In genomic region chr1:63175853-63176252, GRCm38 (mm10) we compare ENCODE assay signal across 8 mouse cellular contexts. TPM values are rescaled to one million over a fixed set of nuclear protein-coding genes. Genes with fewer than 3 reads are reported as not detected.
A peak's percentile ranks its signal among the peaks of the same experiment; 100 is the strongest.
DNase-seq lines count a peak whose midpoint lies in the region; ATAC-seq and TF ChIP-seq lines count a peak whose summit lies in the region.

No protein-coding gene starts in this region.

- H3K4me3 ChIP-seq in heart, embryonic 13.5 days = peak overlapping the region; percentile 73
- H3K4me3 ChIP-seq in MEL (ENCODE audit: control insufficient read depth in 1 of 2, insufficient read depth in 1 of 2, low read depth in 2 of 2, low read length in 2 of 2) = peak overlapping the region; percentile 98 to 100
- H3K4me3 ChIP-seq in forebrain, embryonic 14.5 days (ENCODE audit: low read depth, low read length) = peak overlapping the region; percentile 98
- H3K4me3 ChIP-seq in limb, embryonic 14.5 days (replicated peaks; ENCODE audit: low read length) = peak overlapping the region; percentile 62
- H3K4me3 ChIP-seq in neural tube, embryonic 15.5 days (replicated peaks) = peak overlapping the region; percentile 97

- no peak for TF ChIP-seq POLR2A in MEL (IDR thresholded peaks at IDR 0.05; ENCODE audit: control insufficient read depth in 1 of 2, insufficient read depth in 1 of 2, low read depth in 1 of 2, low read length in 2 of 2, poor library complexity in 1 of 2)
- no peak for TF ChIP-seq POLR2A in limb, embryonic 14.5 days (IDR thresholded peaks at IDR 0.05; ENCODE audit: borderline replicate concordance, extremely low read depth, insufficient read depth, insufficient read length)

- 4% methylated on average over 11 of the region's 11 CpGs for WGBS in heart, embryonic 13.5 days
- WGBS in forebrain, embryonic 14.5 days = 12% methylated on average over 11 of the region's 11 CpGs
- 10% methylated on average over 11 of the region's 11 CpGs for WGBS in limb, embryonic 14.5 days
- 10% methylated on average over 11 of the region's 11 CpGs for WGBS in neural tube, embryonic 15.5 days

- H3K9me3 ChIP-seq in heart, embryonic 13.5 days = no peaks in the 10 kb centered on the region
- H3K9me3 ChIP-seq in MEL (replicated peaks; ENCODE audit: insufficient read depth, low read length) = no peaks in the 10 kb centered on the region
- H3K9me3 ChIP-seq in forebrain, embryonic 14.5 days (replicated peaks; ENCODE audit: control insufficient read depth, low read length) = no peaks in the 10 kb centered on the region
- H3K9me3 ChIP-seq in limb, embryonic 14.5 days (ENCODE audit: control insufficient read depth, low read length) = no peaks in the 10 kb centered on the region
- H3K9me3 ChIP-seq in neural tube, embryonic 15.5 days (replicated peaks) = no peaks in the 10 kb centered on the region

- H3K4me1 ChIP-seq in heart, embryonic 13.5 days = peaks cover 30% of the 10 kb centered on the region
- H3K4me1 ChIP-seq in MEL (ENCODE audit: control insufficient read depth in 1 of 2, insufficient read depth in 2 of 2, low read length in 2 of 2) = peaks cover 2 to 15% of the 10 kb centered on the region in 2 experiments; a peak in 3 of 4 replicates
- peaks cover 18% of the 10 kb centered on the region for H3K4me1 ChIP-seq in forebrain, embryonic 14.5 days (ENCODE audit: control insufficient read depth, insufficient read depth, low read length)
- H3K4me1 ChIP-seq in limb, embryonic 14.5 days (ENCODE audit: control insufficient read depth, insufficient read depth, low read length) = peaks cover 19% of the 10 kb centered on the region
- peaks cover 30% of the 10 kb centered on the region for H3K4me1 ChIP-seq in neural tube, embryonic 15.5 days

- H3K27ac ChIP-seq in heart, embryonic 13.5 days (replicated peaks) = peak overlapping the region; percentile 96
- H3K27ac ChIP-seq in MEL (ENCODE audit: control insufficient read depth, low read depth, low read length) = peak overlapping the region; percentile 87
- H3K27ac ChIP-seq in forebrain, embryonic 14.5 days (ENCODE audit: low read depth, low read length) = peak overlapping the region; percentile 70; the same call in 1 of the 2 replicates
- peak overlapping the region; percentile 62 for H3K27ac ChIP-seq in limb, embryonic 14.5 days (replicated peaks; ENCODE audit: low read depth, low read length)
- H3K27ac ChIP-seq in neural tube, embryonic 15.5 days (replicated peaks) = peak overlapping the region; percentile 92

- peak overlapping the region; percentile 92 for H3K9ac ChIP-seq in heart, embryonic 13.5 days
- H3K9ac ChIP-seq in MEL (ENCODE audit: control insufficient read depth, low read depth, low read length, poor library complexity, severe bottlenecking) = peak overlapping the region; percentile 94
- peak overlapping the region; percentile 97 for H3K9ac ChIP-seq in forebrain, embryonic 14.5 days (ENCODE audit: low read length)
- peak overlapping the region; percentile 88 for H3K9ac ChIP-seq in limb, embryonic 14.5 days (ENCODE audit: low read depth, low read length, severe bottlenecking)
- H3K9ac ChIP-seq in neural tube, embryonic 15.5 days (replicated peaks) = peak overlapping the region; percentile 97

- no peak for DNase-seq in heart, adult 9 months (ENCODE audit: low spot score in 2 of 2)
- DNase-seq in MEL (ENCODE audit: low read depth, low spot score) = peak; percentile 68
- peak; percentile 3 for DNase-seq in forebrain, embryonic 14.5 days (ENCODE audit: low spot score)
- DNase-seq in limb, embryonic 14.5 days (ENCODE audit: low spot score) = no peak
- no peak for DNase-seq in cerebellum, postnatal 4 days (ENCODE audit: low spot score in 2 of 2)
- no peak for DNase-seq in left cerebral cortex, adult 8-10 months (ENCODE audit: low spot score in 2 of 2)

- peak overlapping the region; percentile 83 for H3K4me2 ChIP-seq in heart, embryonic 13.5 days
- H3K4me2 ChIP-seq in forebrain, embryonic 14.5 days (ENCODE audit: low read length) = peak overlapping the region; percentile 82
- peak overlapping the region; percentile 71 for H3K4me2 ChIP-seq in limb, embryonic 14.5 days (replicated peaks; ENCODE audit: low read depth, low read length, severe bottlenecking)
- peak overlapping the region; percentile 76 for H3K4me2 ChIP-seq in neural tube, embryonic 15.5 days

- peaks cover 57% of the 10 kb centered on the region for H3K36me3 ChIP-seq in heart, embryonic 13.5 days
- H3K36me3 ChIP-seq in MEL (ENCODE audit: control insufficient read depth in 1 of 2, insufficient read depth in 2 of 2, low read length in 2 of 2) = peaks cover 21 to 27% of the 10 kb centered on the region in 2 experiments
- H3K36me3 ChIP-seq in forebrain, embryonic 14.5 days (ENCODE audit: control insufficient read depth, insufficient read depth, low read length) = peaks cover 32% of the 10 kb centered on the region
- H3K36me3 ChIP-seq in limb, embryonic 14.5 days (ENCODE audit: control insufficient read depth, insufficient read depth, low read length) = peaks cover 39% of the 10 kb centered on the region
- peaks cover 28% of the 10 kb centered on the region for H3K36me3 ChIP-seq in neural tube, embryonic 15.5 days

- no peak for TF ChIP-seq CTCF in MEL (IDR thresholded peaks at IDR 0.05 in 2 of 3, conservative IDR thresholded peaks at IDR 0.05 in 1 of 3; ENCODE audit: control insufficient read depth in 1 of 3, insufficient read depth in 1 of 3, low read depth in 2 of 3, low read length in 3 of 3, poor library complexity in 1 of 3, severe bottlenecking in 1 of 3)

- peaks cover 47% of the 10 kb centered on the region for H3K79me2 ChIP-seq in MEL (ENCODE audit: control insufficient read depth, insufficient read depth, low read length, poor library complexity)

- TF ChIP-seq RAD21 in MEL (IDR thresholded peaks at IDR 0.05; ENCODE audit: low read depth, low read length) = no peak

- no peak for ATAC-seq in heart, embryonic 13.5 days (ENCODE audit: extremely low read depth, insufficient number of reproducible peaks, low FRiP score, low TSS enrichment)
- no peak for ATAC-seq in forebrain, embryonic 14.5 days
- no peak for ATAC-seq in limb, embryonic 14.5 days (ENCODE audit: low FRiP score, low read depth)
- ATAC-seq in neural tube, embryonic 15.5 days (ENCODE audit: low FRiP score) = no peak

- H3K27me3 ChIP-seq in heart, embryonic 13.5 days (replicated peaks) = no peaks in the 10 kb centered on the region
- H3K27me3 ChIP-seq in MEL (ENCODE audit: control insufficient read depth in 1 of 2, insufficient read depth in 2 of 2, low read length in 2 of 2) = no peaks in the 10 kb centered on the region
- H3K27me3 ChIP-seq in forebrain, embryonic 14.5 days (replicated peaks; ENCODE audit: control insufficient read depth, insufficient read depth, low read length) = no peaks in the 10 kb centered on the region
- no peaks in the 10 kb centered on the region for H3K27me3 ChIP-seq in limb, embryonic 14.5 days (ENCODE audit: control insufficient read depth, insufficient read depth, low read length)
- H3K27me3 ChIP-seq in neural tube, embryonic 15.5 days (replicated peaks) = no peaks in the 10 kb centered on the region

- TF ChIP-seq EP300 in MEL (IDR thresholded peaks at IDR 0.05; ENCODE audit: low read depth in 1 of 2, low read length in 2 of 2) = no peak

TF ChIP-seq in MEL, 35 proteins besides CTCF, POLR2A, EP300 and RAD21:
- TF ChIP-seq JUND (IDR thresholded peaks at IDR 0.05; ENCODE audit: low read depth, low read length) = no peak
- peak; percentile 43; the same call in 1 of the 2 replicates for TF ChIP-seq GATA1 (IDR thresholded peaks at IDR 0.05; ENCODE audit: low read depth, low read length)
- TF ChIP-seq RCOR1 (IDR thresholded peaks at IDR 0.05; ENCODE audit: low read depth, low read length) = no peak
- TF ChIP-seq MAZ (IDR thresholded peaks at IDR 0.05; ENCODE audit: low read depth, low read length) = no peak
- 0 out of 2 replicates have a peak, but pooled peaks have one; percentile 9 for TF ChIP-seq TBP (IDR thresholded peaks at IDR 0.05; ENCODE audit: low read depth, low read length)
- no peak for TF ChIP-seq GABPA (IDR thresholded peaks at IDR 0.05; ENCODE audit: low read depth, low read length)

RNA-seq across cellular contexts. Expression of gene Eef1b2, which starts 0.8 kb away (rescaled TPM):
- 338 and 379 TPM in 2 replicates for polyA plus RNA-seq in heart, embryonic 13.5 days (2015; fragmentation: Nextera tagmentation; extraction: Ambion mirVana)
- 1,600 and 1,846 TPM in 2 replicates for total RNA-seq in MEL (2012; rRNA removed)
- polyA plus RNA-seq in MEL (2012; ENCODE audit: insufficient read depth in 1 of 2, insufficient read length in 2 of 2, low read depth in 1 of 2, low replicate concordance in 2 of 2, missing spikeins in 1 of 2) = 1,000 to 10,000 TPM; 1,696 to 2,991 TPM
- 531 and 625 TPM in 2 replicates for polyA plus RNA-seq in forebrain, embryonic 14.5 days (2014; fragmentation: Nextera tagmentation; extraction: Ambion mirVana)
- polyA plus RNA-seq in limb, embryonic 14.5 days (2012; rRNA removed) = 708 and 1,108 TPM in 2 replicates
- polyA plus RNA-seq in limb, embryonic 14.5 days (2014; fragmentation: Nextera tagmentation; extraction: Ambion mirVana) = 730 and 750 TPM in 2 replicates
- polyA plus RNA-seq in neural tube, embryonic 15.5 days (2015; fragmentation: Nextera tagmentation; extraction: Ambion mirVana) = 484 and 500 TPM in 2 replicates
- 100 to 1,000 TPM; 322 to 416 (median 378) TPM for total RNA-seq in left cerebral cortex, adult 8-10 months (2022)

RNA-seq across cellular contexts. Expression of gene Ndufs1, which starts 0.8 kb away (rescaled TPM):
- polyA plus RNA-seq in heart, embryonic 13.5 days (2015; fragmentation: Nextera tagmentation; extraction: Ambion mirVana) = 299 and 320 TPM in 2 replicates
- total RNA-seq in MEL (2012; rRNA removed) = 124 and 141 TPM in 2 replicates
- polyA plus RNA-seq in MEL (2012; ENCODE audit: insufficient read depth in 1 of 2, insufficient read length in 2 of 2, low read depth in 1 of 2, low replicate concordance in 2 of 2, missing spikeins in 1 of 2) = 100 to 1,000 TPM; 139 to 163 TPM
- polyA plus RNA-seq in forebrain, embryonic 14.5 days (2014; fragmentation: Nextera tagmentation; extraction: Ambion mirVana) = 118 and 126 TPM in 2 replicates
- 83.1 and 96.3 TPM in 2 replicates for polyA plus RNA-seq in limb, embryonic 14.5 days (2012; rRNA removed)
- 115 and 117 TPM in 2 replicates for polyA plus RNA-seq in limb, embryonic 14.5 days (2014; fragmentation: Nextera tagmentation; extraction: Ambion mirVana)
- polyA plus RNA-seq in neural tube, embryonic 15.5 days (2015; fragmentation: Nextera tagmentation; extraction: Ambion mirVana) = 160 and 161 TPM in 2 replicates
- total RNA-seq in left cerebral cortex, adult 8-10 months (2022) = 100 to 1,000 TPM; 160 to 177 (median 163) TPM

RNA-seq across cellular contexts. Expression of gene Gpr1, which starts 38.5 kb away (rescaled TPM):
- 0.22 and 0.27 TPM in 2 replicates for polyA plus RNA-seq in heart, embryonic 13.5 days (2015; fragmentation: Nextera tagmentation; extraction: Ambion mirVana)
- total RNA-seq in MEL (2012; rRNA removed) = not detected in 2 replicates
- under 1 TPM in 1 of 2 experiments, not detected in 1; 0.04 TPM for polyA plus RNA-seq in MEL (2012; ENCODE audit: insufficient read depth in 1 of 2, insufficient read length in 2 of 2, low read depth in 1 of 2, low replicate concordance in 2 of 2, missing spikeins in 1 of 2)
- 0.40 and 0.72 TPM in 2 replicates for polyA plus RNA-seq in forebrain, embryonic 14.5 days (2014; fragmentation: Nextera tagmentation; extraction: Ambion mirVana)
- polyA plus RNA-seq in limb, embryonic 14.5 days (2012; rRNA removed) = 0.29 and 0.33 TPM in 2 replicates
- 0.10 and 0.34 TPM in 2 replicates for polyA plus RNA-seq in limb, embryonic 14.5 days (2014; fragmentation: Nextera tagmentation; extraction: Ambion mirVana)
- polyA plus RNA-seq in neural tube, embryonic 15.5 days (2015; fragmentation: Nextera tagmentation; extraction: Ambion mirVana) = 0.54 and 0.78 TPM in 2 replicates
- under 1 TPM; 0.25 to 0.87 (median 0.72) TPM for total RNA-seq in left cerebral cortex, adult 8-10 months (2022)

Comparison
In these comparisons a context has a peak if more than half of its experiments do, and no peak if none do; other contexts are left out.
1. DNase-seq: peak in MEL (single experiment) and forebrain, embryonic 14.5 days (single experiment); none in heart, adult 9 months (0 of 2), limb, embryonic 14.5 days (single experiment), cerebellum, postnatal 4 days (0 of 2) and left cerebral cortex, adult 8-10 months (0 of 2).
2. Peak in every context shown above with its lines, with median percentiles within 50 percentile points of each other: H3K27ac ChIP-seq, H3K4me2 ChIP-seq, H3K4me3 ChIP-seq and H3K9ac ChIP-seq.